Mouse (Mus musculus): ENCODE results near the gene Taf5l.
A peak's percentile ranks its signal among the peaks of the same experiment; 100 is the strongest.
"Not testable (repeated sequence)": the region's sequence is repeated elsewhere in the genome, so short reads cannot be mapped to it uniquely, and the experiment has no call there.

Taf5l gene

GRCm38 (mm10) chr8:123960556-123960955 lies 60.6 kb downstream of the Taf5l start:
- not testable (repeated sequence) for DNase-seq (ENCODE audit: low spot score in 2 of 2)

GRCm38 (mm10) chr8:123960056-123960455 lies 61.1 kb downstream of the Taf5l start:
- DNase-seq (ENCODE audit: low spot score in 2 of 2) = no peak

- DNase-seq (ENCODE audit: low spot score in 2 of 2) = no peak
These were observed 61.7 kb downstream of the Taf5l start for GRCm38 (mm10) chr8:123959473-123959872.

- no peak for DNase-seq (ENCODE audit: low spot score in 2 of 2)
These were observed 63.1 kb downstream of the Taf5l start for GRCm38 (mm10) chr8:123958130-123958529.

GRCm38 (mm10) chr8:123954246-123954645 lies 67.0 kb downstream of the Taf5l start:
- no peak for DNase-seq (ENCODE audit: low spot score in 2 of 2)

- no peak for DNase-seq (ENCODE audit: low spot score in 2 of 2)
These were observed 67.5 kb downstream of the Taf5l start for GRCm38 (mm10) chr8:123953686-123954085.

GRCm38 (mm10) chr8:123950077-123950802 lies 71.0 kb downstream of the Taf5l start:
- DNase-seq (ENCODE audit: low spot score in 2 of 2) = peak; percentile 48 to 63

GRCm38 (mm10) chr8:123949686-123949986 lies 71.6 kb downstream of the Taf5l start:
- no peak for DNase-seq (ENCODE audit: low spot score in 2 of 2)

- DNase-seq (ENCODE audit: low spot score in 2 of 2) = peak; percentile 98 to 100
These were observed 72.1 kb downstream of the Taf5l start, which contains the start of gene Nup133 for GRCm38 (mm10) chr8:123948942-123949685. Nup133 (minus strand) TSS chr8:123949265.
